Mouse (Mus musculus): Measurements from ENCODE around the gene Grik4.

The Grik4 gene

GRCm38 (mm10) chr9:42474244-42474643 lies 470.0 kb downstream of the Grik4 start:
- no peak for DNase-seq

GRCm38 (mm10) chr9:42471921-42472747 lies 472.2 kb downstream of the Grik4 start:
- DNase-seq: peak; percentile 91 to 96

GRCm38 (mm10) chr9:42471214-42471613 lies 473.1 kb downstream of the Grik4 start:
- DNase-seq: no peak

GRCm38 (mm10) chr9:42469323-42469722 lies 475.0 kb downstream of the Grik4 start:
- DNase-seq: no peak

- no peak for DNase-seq
These were observed 475.9 kb downstream of the Grik4 start for GRCm38 (mm10) chr9:42468360-42468759.
